Comparison of ENCODE assay signal across 9 mouse cellular contexts in the genomic region with DNA sequence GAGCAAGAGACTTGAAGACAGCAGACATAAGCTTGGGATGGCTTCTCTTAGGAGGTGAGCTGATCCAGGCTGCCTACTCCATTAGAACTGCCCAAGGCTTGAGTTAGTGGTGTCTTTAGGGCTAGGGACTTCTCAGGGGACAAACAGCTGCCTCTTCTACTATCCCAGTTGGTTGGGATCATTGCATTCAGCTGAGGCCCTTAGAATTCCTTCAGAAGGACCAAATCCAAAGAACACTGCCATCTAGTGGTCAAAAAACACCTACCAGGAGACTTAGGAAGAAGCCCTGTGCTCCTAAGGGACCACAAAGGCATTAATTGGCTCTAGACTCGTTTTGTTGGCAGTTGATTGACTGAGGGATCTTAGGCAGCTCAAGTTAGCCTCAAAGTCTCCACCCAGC. TPM values are rescaled to one million over a fixed set of nuclear protein-coding genes. Genes with fewer than 3 reads are reported as not detected.
A peak's percentile ranks its signal among the peaks of the same experiment; 100 is the strongest.
DNase-seq lines count a peak whose midpoint lies in the region; ATAC-seq and TF ChIP-seq lines count a peak whose summit lies in the region.
"Had no signal": no experiment of that assay in that cellular context is flagged by ENCODE, and none has a peak within 500 bp of the region (broad histone marks: within the 10 kb centered on the region; RNA-seq: fewer than 3 reads in every experiment).

No protein-coding gene starts in this region.

- no peak overlapping the region for H3K4me2 ChIP-seq in liver, embryonic 11.5 days
- H3K4me2 ChIP-seq in liver, embryonic 12.5 days = no peak overlapping the region
- no peak overlapping the region for H3K4me2 ChIP-seq in hindbrain, embryonic 14.5 days (replicated peaks)
- no peak overlapping the region for H3K4me2 ChIP-seq in liver, embryonic 14.5 days (ENCODE audit: low read depth)

- no peak for TF ChIP-seq POLR2A in cortical plate, adult 2 months (IDR thresholded peaks at IDR 0.05; ENCODE audit: extremely low read depth, insufficient read depth, low read length)

- TF ChIP-seq EP300 in liver, embryonic 14.5 days (IDR thresholded peaks at IDR 0.05; ENCODE audit: low read depth) = no peak

- H3K4me3 ChIP-seq in liver, embryonic 11.5 days (ENCODE audit: low read depth, low read length) = no peak overlapping the region
- H3K4me3 ChIP-seq in liver, embryonic 12.5 days = no peak overlapping the region
- no peak overlapping the region for H3K4me3 ChIP-seq in cortical plate, adult 2 months (ENCODE audit: insufficient read depth, low read length)
- no peak overlapping the region for H3K4me3 ChIP-seq in hindbrain, embryonic 14.5 days (replicated peaks; ENCODE audit: low read length)
- no peak overlapping the region for H3K4me3 ChIP-seq in liver, embryonic 14.5 days (ENCODE audit: insufficient read depth in 1 of 2, low read depth in 2 of 2, low read length in 2 of 2)

- 0% methylated on average over 1 of the region's 1 CpGs for WGBS in liver, embryonic 11.5 days
- 3% methylated on average over 1 of the region's 1 CpGs for WGBS in liver, embryonic 12.5 days (ENCODE audit: insufficient replicate concordance)
- 0% methylated on average over 1 of the region's 1 CpGs for WGBS in hindbrain, embryonic 14.5 days
- 0% methylated on average over 1 of the region's 1 CpGs for WGBS in liver, embryonic 14.5 days (ENCODE audit: insufficient replicate concordance)

- ATAC-seq in liver, embryonic 11.5 days (replicated peaks; ENCODE audit: low FRiP score) = 0 out of 2 replicates have a peak, but pooled peaks have one; percentile 21
- no peak for ATAC-seq in liver, embryonic 12.5 days
- no peak for ATAC-seq in hindbrain, embryonic 14.5 days (ENCODE audit: low FRiP score)
- no peak for ATAC-seq in liver, embryonic 14.5 days (ENCODE audit: insufficient read depth)

- H3K4me1 ChIP-seq in liver, embryonic 11.5 days (replicated peaks; ENCODE audit: control insufficient read depth, insufficient read depth, low read length) = 0 out of 2 replicates have a peak, but pooled peaks cover 2% of the 10 kb centered on the region
- H3K4me1 ChIP-seq in liver, embryonic 12.5 days = peaks cover 8% of the 10 kb centered on the region; the same call in 1 of the 2 replicates
- no peaks in the 10 kb centered on the region for H3K4me1 ChIP-seq in cortical plate, adult 2 months (ENCODE audit: control insufficient read depth, insufficient read depth, low read length)
- H3K4me1 ChIP-seq in hindbrain, embryonic 14.5 days (replicated peaks; ENCODE audit: control insufficient read depth, insufficient read depth, low read length) = no peaks in the 10 kb centered on the region
- H3K4me1 ChIP-seq in liver, embryonic 14.5 days (replicated peaks; ENCODE audit: control insufficient read depth in 2 of 2, insufficient read depth in 2 of 2, low read length in 1 of 2) = no peaks in the 10 kb centered on the region

- H3K27ac ChIP-seq in liver, embryonic 11.5 days (ENCODE audit: low read depth, low read length) = no peak overlapping the region
- no peak overlapping the region for H3K27ac ChIP-seq in liver, embryonic 12.5 days
- no peak overlapping the region for H3K27ac ChIP-seq in cortical plate, adult 2 months (ENCODE audit: insufficient read depth, low read length)
- no peak overlapping the region for H3K27ac ChIP-seq in hindbrain, embryonic 14.5 days
- no peak overlapping the region for H3K27ac ChIP-seq in liver, embryonic 14.5 days
- H3K27ac ChIP-seq: macrophage had no signal

- TF ChIP-seq CTCF in cortical plate, adult 2 months (IDR thresholded peaks at IDR 0.05; ENCODE audit: extremely low read depth, insufficient read depth, low read length) = peak; percentile 56
- peak; percentile 75 for TF ChIP-seq CTCF in liver, embryonic 14.5 days (IDR thresholded peaks at IDR 0.05; ENCODE audit: low read depth)

- H3K9ac ChIP-seq in liver, embryonic 11.5 days (ENCODE audit: low read depth, low read length) = no peak overlapping the region
- no peak overlapping the region for H3K9ac ChIP-seq in liver, embryonic 12.5 days
- no peak overlapping the region for H3K9ac ChIP-seq in hindbrain, embryonic 14.5 days
- H3K9ac ChIP-seq in liver, embryonic 14.5 days (replicated peaks) = no peak overlapping the region

- no peaks in the 10 kb centered on the region; the same call in 1 of the 2 replicates for H3K36me3 ChIP-seq in liver, embryonic 11.5 days (ENCODE audit: control insufficient read depth, insufficient read depth, low read length)
- H3K36me3 ChIP-seq in liver, embryonic 12.5 days = peaks cover 39% of the 10 kb centered on the region
- peaks cover 25% of the 10 kb centered on the region for H3K36me3 ChIP-seq in hindbrain, embryonic 14.5 days (replicated peaks; ENCODE audit: control insufficient read depth, insufficient read depth)
- H3K36me3 ChIP-seq in liver, embryonic 14.5 days (replicated peaks; ENCODE audit: control insufficient read depth, insufficient read depth, low read depth) = 0 out of 2 replicates have a peak, but pooled peaks cover 4% of the 10 kb centered on the region

- no peak for DNase-seq in liver, embryonic 11.5 days (ENCODE audit: low spot score)
- peak; percentile 91 for DNase-seq in MN1 (ENCODE audit: low spot score)
- peak; percentile 94 for DNase-seq in hindbrain, embryonic 14.5 days (ENCODE audit: low spot score)
- peak in 2 of 3 experiments; percentile 36 to 39 for DNase-seq in liver, embryonic 14.5 days (ENCODE audit: low read depth in 3 of 3, low spot score in 3 of 3)
- DNase-seq in skeletal muscle tissue, adult 2 months (ENCODE audit: low read depth, low spot score) = peak; percentile 78
- no peak for DNase-seq in right cerebral cortex, postnatal 25 days

- no peaks in the 10 kb centered on the region for H3K9me3 ChIP-seq in liver, embryonic 11.5 days (ENCODE audit: control insufficient read depth, low read length)
- no peaks in the 10 kb centered on the region for H3K9me3 ChIP-seq in liver, embryonic 12.5 days (replicated peaks)
- H3K9me3 ChIP-seq in hindbrain, embryonic 14.5 days (ENCODE audit: control insufficient read depth, low read length) = no peaks in the 10 kb centered on the region
- no peaks in the 10 kb centered on the region for H3K9me3 ChIP-seq in liver, embryonic 14.5 days (ENCODE audit: control insufficient read depth, low read length)

- H3K27me3 ChIP-seq in liver, embryonic 11.5 days (replicated peaks; ENCODE audit: control insufficient read depth, insufficient read depth, low read length) = no peaks in the 10 kb centered on the region
- no peaks in the 10 kb centered on the region for H3K27me3 ChIP-seq in liver, embryonic 12.5 days (replicated peaks)
- H3K27me3 ChIP-seq in hindbrain, embryonic 14.5 days (ENCODE audit: control insufficient read depth, insufficient read depth, low read length) = no peaks in the 10 kb centered on the region
- H3K27me3 ChIP-seq in liver, embryonic 14.5 days (ENCODE audit: control insufficient read depth, insufficient read depth, low read length) = no peaks in the 10 kb centered on the region

RNA-seq across cellular contexts. Expression of gene Atox1, which starts 16.3 kb away (rescaled TPM):
- 243 and 270 TPM in 2 replicates for polyA plus RNA-seq in liver, embryonic 11.5 days (2014; fragmentation: Nextera tagmentation; extraction: Ambion mirVana)
- 203 and 210 TPM in 2 replicates for polyA plus RNA-seq in liver, embryonic 12.5 days (2016; fragmentation: Nextera tagmentation; extraction: Ambion mirVana)
- 194 and 219 TPM in 2 replicates for polyA plus RNA-seq in cortical plate, adult 2 months (2012; rRNA removed)
- 259 and 340 TPM in 2 replicates for polyA plus RNA-seq in hindbrain, embryonic 14.5 days (2014; fragmentation: Nextera tagmentation; extraction: Ambion mirVana)
- polyA plus RNA-seq in liver, embryonic 14.5 days (2012; rRNA removed) = 97.4 and 120 TPM in 2 replicates
- 198 and 209 TPM in 2 replicates for polyA plus RNA-seq in liver, embryonic 14.5 days (2014; fragmentation: Nextera tagmentation; extraction: Ambion mirVana)

RNA-seq across cellular contexts. Expression of gene Sparc, which starts 21.8 kb away (rescaled TPM):
- 300 and 334 TPM in 2 replicates for polyA plus RNA-seq in liver, embryonic 11.5 days (2014; fragmentation: Nextera tagmentation; extraction: Ambion mirVana)
- polyA plus RNA-seq in liver, embryonic 12.5 days (2016; fragmentation: Nextera tagmentation; extraction: Ambion mirVana) = 167 and 173 TPM in 2 replicates
- polyA plus RNA-seq in cortical plate, adult 2 months (2012; rRNA removed) = 351 and 357 TPM in 2 replicates
- polyA plus RNA-seq in hindbrain, embryonic 14.5 days (2014; fragmentation: Nextera tagmentation; extraction: Ambion mirVana) = 532 and 583 TPM in 2 replicates
- polyA plus RNA-seq in liver, embryonic 14.5 days (2012; rRNA removed) = 47.5 and 64.9 TPM in 2 replicates
- 88.2 and 91.2 TPM in 2 replicates for polyA plus RNA-seq in liver, embryonic 14.5 days (2014; fragmentation: Nextera tagmentation; extraction: Ambion mirVana)

RNA-seq across cellular contexts. Expression of gene G3bp1, which starts 24.7 kb away (rescaled TPM):
- 204 and 223 TPM in 2 replicates for polyA plus RNA-seq in liver, embryonic 11.5 days (2014; fragmentation: Nextera tagmentation; extraction: Ambion mirVana)
- polyA plus RNA-seq in liver, embryonic 12.5 days (2016; fragmentation: Nextera tagmentation; extraction: Ambion mirVana) = 136 TPM in 2 replicates
- polyA plus RNA-seq in cortical plate, adult 2 months (2012; rRNA removed) = 23.5 and 23.7 TPM in 2 replicates
- 99.5 and 102 TPM in 2 replicates for polyA plus RNA-seq in hindbrain, embryonic 14.5 days (2014; fragmentation: Nextera tagmentation; extraction: Ambion mirVana)
- 23.3 and 27.7 TPM in 2 replicates for polyA plus RNA-seq in liver, embryonic 14.5 days (2012; rRNA removed)
- 58.4 and 66.4 TPM in 2 replicates for polyA plus RNA-seq in liver, embryonic 14.5 days (2014; fragmentation: Nextera tagmentation; extraction: Ambion mirVana)

Comparison
In these comparisons a context has a peak if more than half of its experiments do, and no peak if none do; other contexts are left out.
1. DNase-seq: peak in MN1 (single experiment), hindbrain, embryonic 14.5 days (single experiment), liver, embryonic 14.5 days (2 of 3) and skeletal muscle tissue, adult 2 months (single experiment); none in liver, embryonic 11.5 days (single experiment) and right cerebral cortex, postnatal 25 days (single experiment).